Mouse (Mus musculus): ENCODE results near the gene Sdccag8. TPM values are rescaled to one million over a fixed set of nuclear protein-coding genes. Genes with fewer than 3 reads are reported as not detected.

The Sdccag8 gene
- polyA plus RNA-seq, 1 experiment: 7.5 TPM

Other genes starting within 250 kb of the Sdccag8 start
- gene Cep170, start 593 bp upstream of the Sdccag8 start, polyA plus RNA-seq (2012; ENCODE audit: insufficient read depth, insufficient read length, missing spikeins): 13.2 and 15.1 TPM in 2 replicates

Measured in brown adipose tissue, adult 24 weeks (tissue).